Mouse (Mus musculus) hindbrain, embryonic 12.5 days (tissue): ENCODE measurements around the gene Coil. TPM values are rescaled to one million over a fixed set of nuclear protein-coding genes. Genes with fewer than 3 reads are reported as not detected.
A peak's percentile ranks its signal among the peaks of the same experiment; 100 is the strongest.

Experiments used
- ATAC-seq: fragments of 200-750 bp; cut with Nextera tagmentation; 2 replicates; pipeline ENCODE4 v1.8.0; 2017; ENCODE audit warnings: moderate TSS enrichment; ENCODE audit not compliant: low FRiP score
- H3K27ac ChIP-seq: fragments of 300-500 bp; sonication (generic); 2 replicates; pipeline ENCODE4 v1.5.1; 2016; ENCODE audit warnings: mild to moderate bottlenecking
- H3K27me3 ChIP-seq: fragments of 300-500 bp; sonication (generic); 2 replicates; pipeline ENCODE4 v1.6.1; 2016; ENCODE audit warnings: mild to moderate bottlenecking
- H3K36me3 ChIP-seq: fragments of 300-500 bp; sonication (generic); 2 replicates; pipeline ENCODE4 v1.6.1; 2016; ENCODE audit warnings: mild to moderate bottlenecking
- H3K4me1 ChIP-seq: fragments of 300-500 bp; sonication (generic); 2 replicates; pipeline ENCODE4 v1.6.1; 2016
- H3K4me2 ChIP-seq: fragments of 300-500 bp; sonication (generic); replicated peaks from 2 replicates; pipeline ENCODE4 v1.6.1; 2016; ENCODE audit warnings: mild to moderate bottlenecking
- H3K4me3 ChIP-seq: fragments of 300-500 bp; sonication (generic); 2 replicates; pipeline ENCODE4 v1.5.1; 2016; ENCODE audit warnings: mild to moderate bottlenecking
- H3K9ac ChIP-seq: fragments of 300-500 bp; sonication (generic); 2 replicates; pipeline ENCODE4 v1.6.1; 2016; ENCODE audit warnings: mild to moderate bottlenecking, moderate library complexity
- H3K9me3 ChIP-seq: fragments of 300-500 bp; sonication (generic); replicated peaks from 2 replicates; pipeline ENCODE4 v1.6.1; 2016; ENCODE audit warnings: mild to moderate bottlenecking
- WGBS: fragments of 180-500 bp; shearing (Covaris S2); methylation state at CpG from one replicate; pipeline ENCODE4 v1.1.7; 2016; 5-methylcytosine and 5-hydroxymethylcytosine counted together
- polyA plus RNA-seq: library from polyadenylated mRNA; unstranded; fragments of >200 nt; fragmentation: Nextera tagmentation; extraction: Ambion mirVana; gene quantifications from 2 replicates; pipeline ENCODE4 v1.2.1, GENCODE M21; 2016

Coil gene
- polyA plus RNA-seq, 1 experiment from 2014 or later, result 32.0 TPM

- ATAC-seq, result no peak; the same call in 1 of the 2 replicates
- no peak overlapping the region for H3K27ac ChIP-seq
- peaks cover 26% of the 10 kb centered on the region for H3K27me3 ChIP-seq
- H3K4me2 ChIP-seq, result peak overlapping the region; percentile 47
- no peaks in the 10 kb centered on the region for H3K36me3 ChIP-seq
- WGBS, result 30% methylated on average over 33 of the region's 33 CpGs
- peaks cover 8% of the 10 kb centered on the region for H3K4me1 ChIP-seq
- peak overlapping the region; percentile 37 for H3K4me3 ChIP-seq
- peak overlapping the region; percentile 3; the same call in 1 of the 2 replicates for H3K9ac ChIP-seq
- no peaks in the 10 kb centered on the region for H3K9me3 ChIP-seq
Measured at GRCm38 (mm10) chr11:88999723-89000526, 29.9 kb downstream of the Coil start.

GRCm38 (mm10) chr11:89000527-89000819 lies 30.4 kb downstream of the Coil start:
- H3K4me1 ChIP-seq, result peaks cover 8% of the 10 kb centered on the region
- no peak overlapping the region for H3K4me2 ChIP-seq
- no peak overlapping the region for H3K9ac ChIP-seq
- H3K4me3 ChIP-seq, result no peak overlapping the region
- H3K36me3 ChIP-seq, result no peaks in the 10 kb centered on the region
- no peaks in the 10 kb centered on the region for H3K9me3 ChIP-seq
- no peak overlapping the region for H3K27ac ChIP-seq
- H3K27me3 ChIP-seq, result peaks cover 26% of the 10 kb centered on the region
- ATAC-seq, result no peak

- no peak overlapping the region for H3K9ac ChIP-seq
- no peak overlapping the region for H3K4me2 ChIP-seq
- no peak overlapping the region for H3K4me3 ChIP-seq
- no peak overlapping the region for H3K27ac ChIP-seq
- peaks cover 8% of the 10 kb centered on the region for H3K4me1 ChIP-seq
- 93% methylated on average over 7 of the region's 7 CpGs for WGBS
- no peak for ATAC-seq
- no peaks in the 10 kb centered on the region for H3K9me3 ChIP-seq
- no peaks in the 10 kb centered on the region for H3K36me3 ChIP-seq
- H3K27me3 ChIP-seq, result peaks cover 26% of the 10 kb centered on the region
Measured at GRCm38 (mm10) chr11:89001569-89001968, 31.5 kb downstream of the Coil start.

DNA sequence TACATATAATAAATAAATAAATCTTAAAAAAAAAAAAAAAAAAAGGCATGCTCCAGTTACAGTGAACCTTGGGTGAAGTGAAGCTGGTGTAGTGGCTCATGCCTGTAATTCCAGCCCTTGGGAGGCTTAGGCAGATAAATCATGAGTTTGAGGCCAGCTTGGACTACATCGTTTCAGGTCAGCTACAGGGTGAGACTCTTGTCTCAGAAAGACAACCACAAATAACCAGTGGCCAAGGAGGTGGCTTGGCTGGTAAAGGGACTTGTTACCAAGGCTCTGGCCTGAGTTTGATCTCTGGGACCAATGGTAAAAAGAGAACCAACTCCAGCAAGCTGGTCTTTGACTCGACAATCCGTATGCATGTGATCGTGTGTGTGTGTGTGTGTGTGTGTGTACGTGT lies 32.0 kb downstream of the Coil start:
- Histone ChIP-seq H3K4me1 (peaks cover 8% of the 10 kb centered on the region), H3K9me3 (no peaks in the 10 kb centered on the region), H3K27ac (no peak overlapping the region), H3K27me3 (peaks cover 26% of the 10 kb centered on the region), H3K36me3 (no peaks in the 10 kb centered on the region), H3K4me2 (no peak overlapping the region), H3K9ac (no peak overlapping the region), H3K4me3 (no peak overlapping the region)
- no peak for ATAC-seq
- 90% methylated on average over 5 of the region's 5 CpGs for WGBS

DNA sequence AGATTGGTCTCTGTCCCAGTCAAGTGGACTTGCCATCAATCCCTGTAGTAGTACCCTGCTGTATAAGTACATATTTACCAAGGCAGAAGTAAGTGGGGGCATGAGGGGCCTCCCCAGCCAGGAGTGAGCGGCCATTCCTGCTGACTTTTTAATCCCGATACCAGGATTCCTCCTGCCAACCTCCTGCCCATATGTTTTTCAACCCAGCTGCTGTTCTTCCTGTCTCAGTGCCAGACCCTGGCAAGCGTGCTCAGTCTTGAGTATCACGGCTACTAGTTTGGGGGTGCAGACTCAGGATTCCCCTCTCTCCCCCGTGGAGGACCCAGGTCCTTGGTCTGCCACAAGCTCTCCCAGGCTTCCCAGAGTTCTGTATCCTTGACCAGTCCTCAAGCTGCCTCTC lies 32.6 kb downstream of the Coil start:
- H3K27ac ChIP-seq, result no peak overlapping the region
- H3K4me2 ChIP-seq, result no peak overlapping the region
- H3K36me3 ChIP-seq, result no peaks in the 10 kb centered on the region
- 77% methylated on average over 5 of the region's 5 CpGs for WGBS
- ATAC-seq, result no peak
- H3K9me3 ChIP-seq, result no peaks in the 10 kb centered on the region
- peaks cover 26% of the 10 kb centered on the region for H3K27me3 ChIP-seq
- peaks cover 8% of the 10 kb centered on the region for H3K4me1 ChIP-seq
- no peak overlapping the region for H3K4me3 ChIP-seq
- H3K9ac ChIP-seq, result no peak overlapping the region

DNA sequence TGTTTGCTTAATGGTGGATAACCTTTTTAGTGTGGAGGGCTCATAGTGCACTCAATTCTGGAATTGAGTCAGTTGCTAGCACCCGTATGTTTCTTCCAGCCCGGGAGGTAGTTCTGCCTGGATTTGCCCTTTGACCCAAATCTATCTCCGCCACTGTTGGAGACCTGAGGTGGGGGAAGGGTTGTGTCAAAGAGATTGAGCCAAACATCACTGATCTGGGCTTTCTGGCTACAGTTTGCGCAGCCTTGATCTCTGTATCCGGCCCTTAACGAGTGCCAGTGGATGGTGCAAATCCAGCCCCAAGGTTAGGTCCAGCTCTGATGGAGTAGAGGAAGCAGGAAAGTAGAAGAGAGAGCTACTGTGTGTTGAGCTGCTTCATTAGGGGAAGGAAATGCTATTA lies 33.0 kb downstream of the Coil start:
- ATAC-seq, result no peak
- Histone ChIP-seq H3K27ac (no peak overlapping the region), H3K4me1 (peaks cover 8% of the 10 kb centered on the region), H3K4me3 (no peak overlapping the region), H3K9me3 (no peaks in the 10 kb centered on the region), H3K9ac (no peak overlapping the region), H3K4me2 (no peak overlapping the region), H3K36me3 (no peaks in the 10 kb centered on the region), H3K27me3 (peaks cover 25% of the 10 kb centered on the region)
- WGBS, result 59% methylated on average over 6 of the region's 6 CpGs

GRCm38 (mm10) chr11:89003726-89004125 lies 33.7 kb downstream of the Coil start:
- no peaks in the 10 kb centered on the region for H3K9me3 ChIP-seq
- H3K27me3 ChIP-seq, result peaks cover 18% of the 10 kb centered on the region
- H3K4me1 ChIP-seq, result peaks cover 8% of the 10 kb centered on the region
- ATAC-seq, result no peak
- 78% methylated on average over 4 of the region's 4 CpGs for WGBS
- no peak overlapping the region for H3K4me2 ChIP-seq
- no peak overlapping the region for H3K9ac ChIP-seq
- no peak overlapping the region for H3K4me3 ChIP-seq
- no peak overlapping the region for H3K27ac ChIP-seq
- no peaks in the 10 kb centered on the region for H3K36me3 ChIP-seq

- no peaks in the 10 kb centered on the region for H3K9me3 ChIP-seq
- peaks cover under 1% of the 10 kb centered on the region for H3K27me3 ChIP-seq
- H3K4me3 ChIP-seq, result no peak overlapping the region
- no peak overlapping the region for H3K4me2 ChIP-seq
- ATAC-seq, result no peak
- H3K36me3 ChIP-seq, result no peaks in the 10 kb centered on the region
- H3K9ac ChIP-seq, result no peak overlapping the region
- 61% methylated on average over 5 of the region's 5 CpGs for WGBS
- H3K27ac ChIP-seq, result no peak overlapping the region
- no peaks in the 10 kb centered on the region; the same call in 1 of the 2 replicates for H3K4me1 ChIP-seq
Measured at GRCm38 (mm10) chr11:89005473-89005872, 35.4 kb downstream of the Coil start.

GRCm38 (mm10) chr11:89006404-89006803 lies 36.4 kb downstream of the Coil start:
- Histone ChIP-seq H3K9me3 (no peaks in the 10 kb centered on the region), H3K9ac (no peak overlapping the region), H3K4me2 (no peak overlapping the region), H3K4me3 (no peak overlapping the region), H3K36me3 (no peaks in the 10 kb centered on the region), H3K27me3 (no peaks in the 10 kb centered on the region; the same call in 1 of the 2 replicates), H3K4me1 (no peaks in the 10 kb centered on the region; the same call in 1 of the 2 replicates), H3K27ac (no peak overlapping the region)
- ATAC-seq, result no peak

GRCm38 (mm10) chr11:89007582-89007981 lies 37.5 kb downstream of the Coil start:
- Histone ChIP-seq H3K27me3 (no peaks in the 10 kb centered on the region), H3K36me3 (no peaks in the 10 kb centered on the region), H3K27ac (no peak overlapping the region), H3K9ac (no peak overlapping the region), H3K4me1 (no peaks in the 10 kb centered on the region; the same call in 1 of the 2 replicates), H3K9me3 (no peaks in the 10 kb centered on the region), H3K4me3 (no peak overlapping the region), H3K4me2 (no peak overlapping the region)
- WGBS, result 86% methylated on average over 3 of the region's 3 CpGs
- ATAC-seq, result no peak

DNA sequence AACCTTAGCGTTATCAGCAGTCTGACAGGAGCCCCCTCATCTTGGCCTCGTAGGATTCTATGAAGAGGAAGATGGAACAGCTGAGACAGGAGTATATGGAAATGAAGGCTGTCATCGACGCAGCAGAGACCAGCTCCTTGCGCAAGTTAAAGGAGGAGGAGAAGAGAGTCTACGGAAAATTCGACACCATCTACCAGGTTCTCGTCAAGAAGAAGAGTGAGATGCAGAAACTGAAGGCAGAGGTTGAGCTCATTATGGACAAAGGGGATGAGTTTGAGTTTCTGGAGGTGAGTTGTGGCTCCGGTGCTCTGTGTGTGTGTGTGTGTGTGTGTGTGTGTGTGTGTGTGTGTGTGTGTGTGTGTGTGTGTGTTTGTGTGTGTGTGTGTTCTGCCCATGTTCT lies 39.0 kb downstream of the Coil start:
- H3K27ac ChIP-seq, result no peak overlapping the region
- H3K4me2 ChIP-seq, result no peak overlapping the region
- no peaks in the 10 kb centered on the region for H3K36me3 ChIP-seq
- no peaks in the 10 kb centered on the region for H3K27me3 ChIP-seq
- no peaks in the 10 kb centered on the region for H3K4me1 ChIP-seq
- ATAC-seq, result no peak
- H3K9me3 ChIP-seq, result no peaks in the 10 kb centered on the region
- 91% methylated on average over 9 of the region's 9 CpGs for WGBS
- no peak overlapping the region for H3K9ac ChIP-seq
- no peak overlapping the region for H3K4me3 ChIP-seq

DNA sequence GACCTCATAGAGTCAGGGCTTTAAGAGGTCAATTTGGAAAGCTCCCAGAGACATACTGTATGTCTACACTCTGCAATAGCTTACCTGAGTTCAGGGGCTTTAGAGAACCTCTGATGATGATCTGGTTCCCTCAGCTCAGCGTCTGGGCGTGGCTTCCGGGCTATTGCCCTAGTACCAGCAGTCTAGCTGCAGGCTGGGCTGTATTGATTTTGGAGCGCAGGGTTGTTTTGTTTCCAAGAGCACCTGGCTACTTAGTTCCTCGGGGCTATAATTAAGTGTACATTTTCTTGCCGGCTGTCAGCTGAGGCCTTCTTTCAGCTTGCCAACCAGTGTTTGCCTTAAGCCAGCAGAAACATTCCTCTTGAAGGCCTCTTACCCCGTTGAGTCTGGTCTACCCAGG lies 39.4 kb downstream of the Coil start:
- no peak for ATAC-seq
- Histone ChIP-seq H3K9me3 (no peaks in the 10 kb centered on the region), H3K4me2 (no peak overlapping the region), H3K36me3 (no peaks in the 10 kb centered on the region), H3K9ac (no peak overlapping the region), H3K4me1 (no peaks in the 10 kb centered on the region), H3K27me3 (no peaks in the 10 kb centered on the region), H3K4me3 (no peak overlapping the region), H3K27ac (no peak overlapping the region)
- WGBS, result 84% methylated on average over 7 of the region's 7 CpGs

- no peaks in the 10 kb centered on the region for H3K36me3 ChIP-seq
- ATAC-seq, result no peak
- 84% methylated on average over 5 of the region's 5 CpGs for WGBS
Measured at GRCm38 (mm10) chr11:89012241-89012640, 42.2 kb downstream of the Coil start.

More at GRCm38 (mm10) chr11:89012241-89012640, 42.2 kb downstream of the Coil start:
- Histone ChIP-seq H3K27me3 (no peaks in the 10 kb centered on the region), H3K9ac (no peak overlapping the region), H3K4me2 (no peak overlapping the region), H3K9me3 (no peaks in the 10 kb centered on the region), H3K4me1 (no peaks in the 10 kb centered on the region), H3K27ac (no peak overlapping the region), H3K4me3 (no peak overlapping the region)
